Mouse (Mus musculus): ENCODE data around the gene Uba3. TPM values are rescaled to one million over a fixed set of nuclear protein-coding genes. Genes with fewer than 3 reads are reported as not detected.

Uba3 gene
- polyA plus RNA-seq, 1 experiment, result 14.6 TPM

DNA sequence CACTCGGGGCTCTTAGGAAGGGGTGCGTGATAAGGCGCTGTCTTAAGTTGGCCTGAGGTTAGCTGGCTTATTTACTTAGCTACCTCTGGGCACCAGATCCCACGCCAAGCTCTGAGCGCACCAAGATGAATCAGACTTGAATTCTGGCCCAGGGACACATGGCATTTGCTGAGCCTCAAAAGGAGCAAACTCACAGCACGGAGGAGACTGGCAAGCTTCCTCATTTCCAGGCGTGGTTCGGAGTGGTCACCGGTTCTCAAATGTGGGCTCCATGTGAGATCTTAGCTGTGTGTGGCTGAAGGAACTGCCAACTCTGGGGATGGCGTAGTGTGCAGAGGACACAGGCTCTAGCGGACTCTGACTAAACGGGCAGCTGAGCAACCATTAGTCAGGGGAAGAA, 6.5 kb upstream of the Uba3 start:
- Histone ChIP-seq H3K4me3 (replicated peaks; ENCODE audit: extremely low read depth, low read depth, low read length) (peak overlapping the region; percentile 21), H3K4me1 (ENCODE audit: control insufficient read depth, insufficient read depth, low read length) (peaks cover 13% of the 10 kb centered on the region)
- TF ChIP-seq POLR2A (IDR thresholded peaks at IDR 0.05; ENCODE audit: borderline replicate concordance, extremely low read depth, low read depth, low read length) (no peak), CTCF (IDR thresholded peaks at IDR 0.05; ENCODE audit: insufficient read depth, low read length) (no peak)
- 12% methylated on average over 12 of the region's 12 CpGs for WGBS
- DNase-seq, result peak; percentile 41

- WGBS, result under 1% methylated on average over 22 of the region's 22 CpGs
- no peak for TF ChIP-seq CTCF (IDR thresholded peaks at IDR 0.05; ENCODE audit: insufficient read depth, low read length)
- no peak for TF ChIP-seq POLR2A (IDR thresholded peaks at IDR 0.05; ENCODE audit: borderline replicate concordance, extremely low read depth, low read depth, low read length)
- peak; percentile 59 for DNase-seq
- peak overlapping the region; percentile 96 for H3K4me3 ChIP-seq (replicated peaks; ENCODE audit: extremely low read depth, low read depth, low read length)
- H3K4me1 ChIP-seq (ENCODE audit: control insufficient read depth, insufficient read depth, low read length), result peaks cover 13% of the 10 kb centered on the region
These were observed 5.6 kb upstream of the Uba3 start for GRCm38 (mm10) chr6:97210962-97211601.

- TF ChIP-seq POLR2A (IDR thresholded peaks at IDR 0.05; ENCODE audit: borderline replicate concordance, extremely low read depth, low read depth, low read length), result peak; percentile 88; the same call in 1 of the 2 replicates
- TF ChIP-seq CTCF (IDR thresholded peaks at IDR 0.05; ENCODE audit: insufficient read depth, low read length), result no peak
- DNase-seq, result peak; percentile 80
- 6% methylated on average over 32 of the region's 32 CpGs for whole genome bisulfite sequencing
- peak within 1 kb of the TSS; percentile 96 for H3K4me3 ChIP-seq (replicated peaks; ENCODE audit: extremely low read depth, low read depth, low read length)
- H3K4me1 ChIP-seq (ENCODE audit: control insufficient read depth, insufficient read depth, low read length), result peaks cover 13% of the 10 kb centered on the region
These were observed 4.9 kb upstream of the Uba3 start, which contains the start of gene Arl6ip5 for GRCm38 (mm10) chr6:97210191-97210961. Arl6ip5 (plus strand) TSS chr6:97210689.

DNA sequence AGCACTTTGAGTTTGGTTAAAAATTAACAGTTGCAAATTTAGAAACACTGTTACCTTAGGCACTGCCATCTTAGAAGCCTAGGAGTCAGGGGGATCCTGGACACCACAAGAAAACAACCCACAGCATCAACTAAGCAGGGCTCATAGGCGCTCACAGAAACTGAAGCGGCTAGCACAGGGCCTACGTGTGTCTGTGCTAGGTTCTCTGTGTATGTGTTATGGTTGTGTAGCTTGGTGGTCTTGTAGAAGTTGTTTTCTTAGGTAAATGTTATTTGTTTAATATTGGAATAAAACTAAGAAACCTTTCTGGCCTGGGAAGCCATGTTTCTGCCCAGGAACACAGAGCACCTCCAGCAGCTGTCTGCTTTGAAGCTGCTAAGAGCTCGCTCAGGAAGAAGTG, 4.3 kb upstream of the Uba3 start:
- no peak overlapping the region for H3K4me3 ChIP-seq (replicated peaks; ENCODE audit: extremely low read depth, low read depth, low read length)
- peaks cover 13% of the 10 kb centered on the region for H3K4me1 ChIP-seq (ENCODE audit: control insufficient read depth, insufficient read depth, low read length)
- no peak for DNase-seq
- WGBS, result 88% methylated on average over 4 of the region's 4 CpGs
- TF ChIP-seq POLR2A (IDR thresholded peaks at IDR 0.05; ENCODE audit: borderline replicate concordance, extremely low read depth, low read depth, low read length) (no peak), CTCF (IDR thresholded peaks at IDR 0.05; ENCODE audit: insufficient read depth, low read length) (no peak)

DNA sequence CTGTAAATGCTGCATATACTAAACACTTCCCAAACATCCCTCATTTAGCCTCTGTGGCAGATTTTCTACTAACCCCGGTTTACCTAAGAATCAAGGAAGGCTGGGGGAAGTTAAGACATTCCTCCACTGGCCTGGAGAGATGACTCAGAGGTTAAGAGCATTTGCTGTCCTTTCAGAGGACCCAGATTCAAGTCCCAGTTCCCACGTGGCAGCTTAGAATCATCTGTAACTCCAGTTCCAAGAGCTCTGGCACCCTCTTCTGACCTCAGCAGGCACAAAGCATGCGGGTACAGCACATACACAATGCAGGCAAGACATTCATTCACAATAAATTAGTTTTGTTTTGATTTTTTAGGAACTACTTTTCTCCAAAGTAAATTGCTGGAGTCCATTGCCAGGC, 3.8 kb upstream of the Uba3 start:
- 43% methylated on average over 3 of the region's 3 CpGs for WGBS
- no peak for DNase-seq
- no peak overlapping the region for H3K4me3 ChIP-seq (replicated peaks; ENCODE audit: extremely low read depth, low read depth, low read length)
- 0 out of 2 replicates have a peak, but pooled peaks have one; percentile 7 for TF ChIP-seq CTCF (IDR thresholded peaks at IDR 0.05; ENCODE audit: insufficient read depth, low read length)
- TF ChIP-seq POLR2A (IDR thresholded peaks at IDR 0.05; ENCODE audit: borderline replicate concordance, extremely low read depth, low read depth, low read length), result no peak
- H3K4me1 ChIP-seq (ENCODE audit: control insufficient read depth, insufficient read depth, low read length), result peaks cover 19% of the 10 kb centered on the region

GRCm38 (mm10) chr6:97208406-97208805, 3.0 kb upstream of the Uba3 start:
- DNase-seq, result no peak
- WGBS, result 33% methylated on average over 3 of the region's 3 CpGs
- Histone ChIP-seq H3K4me3 (replicated peaks; ENCODE audit: extremely low read depth, low read depth, low read length) (no peak overlapping the region), H3K4me1 (ENCODE audit: control insufficient read depth, insufficient read depth, low read length) (peaks cover 15% of the 10 kb centered on the region)
- no peak for TF ChIP-seq CTCF (IDR thresholded peaks at IDR 0.05; ENCODE audit: insufficient read depth, low read length)

DNA sequence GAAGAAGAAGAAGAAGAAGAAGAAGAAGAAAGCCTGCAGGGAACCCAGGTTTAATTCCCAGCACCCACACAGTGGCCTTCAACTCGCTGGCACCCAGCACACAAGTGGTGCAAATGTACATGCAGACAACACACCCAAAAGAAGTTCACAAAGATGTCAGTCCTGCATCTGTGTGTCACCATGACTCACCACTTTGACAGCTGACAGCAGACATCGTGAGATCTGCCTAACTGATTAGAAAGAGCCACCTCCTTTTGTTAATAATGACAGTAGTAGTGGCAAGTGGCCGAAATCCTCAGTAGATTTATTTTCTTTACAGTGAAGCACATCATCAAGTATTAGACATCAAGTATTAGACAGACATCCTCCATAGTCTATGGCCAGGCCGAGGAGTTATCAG, 1.6 kb upstream of the Uba3 start:
- TF ChIP-seq POLR2A (IDR thresholded peaks at IDR 0.05; ENCODE audit: borderline replicate concordance, extremely low read depth, low read depth, low read length) (no peak), CTCF (IDR thresholded peaks at IDR 0.05; ENCODE audit: insufficient read depth, low read length) (no peak)
- 64% methylated on average over 4 of the region's 4 CpGs for WGBS
- DNase-seq, result no peak
- H3K4me1 ChIP-seq (ENCODE audit: control insufficient read depth, insufficient read depth, low read length), result peaks cover 14% of the 10 kb centered on the region
- H3K4me3 ChIP-seq (replicated peaks; ENCODE audit: extremely low read depth, low read depth, low read length), result no peak overlapping the region

DNA sequence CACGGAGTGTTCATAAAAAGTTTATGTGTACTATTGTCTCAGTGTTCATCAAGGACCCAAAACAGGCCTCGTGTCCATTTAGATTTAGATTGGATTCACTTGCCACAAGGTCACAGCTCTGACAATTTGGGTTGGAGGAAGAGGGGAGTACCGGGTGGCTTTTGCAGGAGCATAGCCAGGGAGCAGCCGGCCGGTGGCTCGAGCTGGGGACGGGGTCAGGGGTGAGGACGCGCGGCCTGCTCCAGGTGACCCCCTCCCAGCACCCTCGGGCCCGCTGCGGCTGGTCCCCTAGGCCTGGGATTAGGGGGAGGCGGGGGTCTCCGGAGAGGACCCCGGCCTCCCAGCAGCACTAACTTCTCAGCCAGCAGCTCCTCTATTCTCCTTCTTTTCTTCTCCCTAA, 495 bp downstream of the Uba3 start:
- DNase-seq, result peak; percentile 35
- under 1% methylated on average over 16 of the region's 16 CpGs for WGBS
- TF ChIP-seq CTCF (IDR thresholded peaks at IDR 0.05; ENCODE audit: insufficient read depth, low read length) (no peak), POLR2A (IDR thresholded peaks at IDR 0.05; ENCODE audit: borderline replicate concordance, extremely low read depth, low read depth, low read length) (no peak)
- Histone ChIP-seq H3K4me3 (replicated peaks; ENCODE audit: extremely low read depth, low read depth, low read length) (peak overlapping the region; percentile 75), H3K4me1 (ENCODE audit: control insufficient read depth, insufficient read depth, low read length) (peaks cover 12% of the 10 kb centered on the region)

GRCm38 (mm10) chr6:97204252-97204869, 1.1 kb downstream of the Uba3 start:
- 18% methylated on average over 9 of the region's 9 CpGs for WGBS
- H3K4me3 ChIP-seq (replicated peaks; ENCODE audit: extremely low read depth, low read depth, low read length), result peak overlapping the region; percentile 75
- TF ChIP-seq POLR2A (IDR thresholded peaks at IDR 0.05; ENCODE audit: borderline replicate concordance, extremely low read depth, low read depth, low read length), result no peak
- TF ChIP-seq CTCF (IDR thresholded peaks at IDR 0.05; ENCODE audit: insufficient read depth, low read length), result no peak

More at GRCm38 (mm10) chr6:97204252-97204869, 1.1 kb downstream of the Uba3 start:
- DNase-seq, result no peak
- H3K4me1 ChIP-seq (ENCODE audit: control insufficient read depth, insufficient read depth, low read length), result peaks cover 12% of the 10 kb centered on the region

Data from lung, adult 2 months (tissue).